Mouse (Mus musculus) mesoderm, embryonic 11.5 days (tissue): ENCODE results near the gene Olfr1250.
"Not testable (repeated sequence)": the region's sequence is repeated elsewhere in the genome, so short reads cannot be mapped to it uniquely, and the experiment has no call there.

Experiments
- DNase-seq: peaks from one replicate; pipeline ENCODE4 v3.0.0-alpha.2; 2012; ENCODE audit warnings: low read depth, low spot score

The Olfr1250 gene

DNA sequence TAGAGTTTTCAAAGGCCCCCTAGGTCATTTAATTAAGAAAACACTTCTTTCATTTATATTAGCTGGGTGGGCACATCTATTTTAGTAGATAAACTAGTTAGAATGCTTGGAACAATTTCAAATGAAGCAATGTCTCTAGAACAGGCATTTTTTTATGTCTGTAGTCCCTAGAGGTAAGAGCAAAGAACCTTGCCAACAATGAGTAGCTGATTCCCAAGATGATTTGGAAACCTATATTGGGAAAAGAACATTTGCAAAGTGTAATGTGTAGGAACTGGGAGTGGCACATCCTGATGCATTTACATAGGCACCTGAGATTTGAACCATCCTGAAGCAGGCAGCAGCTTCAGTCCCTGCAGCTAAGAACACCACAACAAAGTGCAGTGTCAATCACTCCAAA lies at the start of gene Olfr1250:
Gene Olfr1250, minus strand, starts transcription at position 101 of the 400 bp plus-strand sequence.
- DNase-seq = no peak

DNA sequence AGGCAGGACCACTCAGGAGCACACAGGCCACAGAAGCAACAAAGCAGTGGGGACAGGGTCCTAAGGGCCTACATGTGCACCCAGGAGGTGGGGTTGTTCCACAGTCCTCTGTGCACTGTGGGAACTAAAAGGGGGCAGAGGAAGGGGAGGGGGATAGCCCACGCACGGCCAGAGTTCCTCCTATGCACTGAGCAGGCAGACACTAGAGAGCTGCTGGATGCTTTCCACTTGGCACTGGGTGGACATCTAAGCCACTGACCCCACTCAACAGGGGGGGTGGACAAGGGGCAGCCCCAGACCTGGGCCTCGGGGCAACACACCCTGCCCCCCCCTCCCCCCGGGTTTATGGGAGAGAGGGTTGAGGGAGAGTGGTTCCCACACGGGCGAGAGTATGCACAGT lies 30.7 kb upstream of the Olfr1250 start:
- no peak for DNase-seq

DNA sequence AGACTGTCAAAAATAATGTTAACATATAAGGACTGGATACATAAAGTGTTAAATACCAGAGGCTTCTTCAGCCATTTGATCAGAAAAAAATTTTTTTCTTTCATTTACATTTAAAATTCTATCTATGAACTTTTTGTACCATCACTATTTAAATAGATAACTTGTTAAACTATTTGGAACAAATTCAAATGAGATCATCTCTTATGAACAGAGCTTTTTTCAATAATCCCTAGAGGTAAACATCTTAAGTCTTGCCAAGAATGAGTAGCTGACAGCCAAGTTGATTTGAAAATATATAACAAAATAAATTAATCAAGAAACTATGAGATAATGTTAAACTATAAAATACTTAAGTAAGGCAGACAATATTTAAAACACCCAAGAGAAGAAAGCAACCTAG lies 10.6 kb upstream of the Olfr1250 start, which contains the start of gene Olfr1251:
Gene Olfr1251, minus strand, starts transcription at position 101 of the 400 bp plus-strand sequence.
- no peak for DNase-seq

DNA sequence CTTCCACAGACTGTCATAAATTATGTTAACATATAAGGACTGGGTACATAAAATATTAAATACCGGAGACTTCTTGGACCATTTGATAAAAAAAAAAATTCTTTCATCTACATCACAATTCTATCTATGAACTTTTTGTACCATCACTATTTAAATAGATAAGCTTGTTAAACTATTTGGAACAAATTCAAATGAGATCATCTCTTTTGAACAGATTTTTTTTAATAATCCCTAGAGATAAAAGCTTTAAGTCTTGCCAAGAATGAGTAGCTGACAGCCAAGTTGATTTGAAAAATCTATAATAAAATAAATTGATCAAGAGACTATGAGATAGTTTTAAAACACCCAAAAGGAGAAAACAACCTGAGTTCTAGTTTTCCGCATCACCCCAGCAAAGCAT lies 26.4 kb downstream of the Olfr1250 start, which contains the start of gene Olfr1249:
Gene Olfr1249, minus strand, starts transcription at position 101 of the 400 bp plus-strand sequence.
- DNase-seq = no peak

DNA sequence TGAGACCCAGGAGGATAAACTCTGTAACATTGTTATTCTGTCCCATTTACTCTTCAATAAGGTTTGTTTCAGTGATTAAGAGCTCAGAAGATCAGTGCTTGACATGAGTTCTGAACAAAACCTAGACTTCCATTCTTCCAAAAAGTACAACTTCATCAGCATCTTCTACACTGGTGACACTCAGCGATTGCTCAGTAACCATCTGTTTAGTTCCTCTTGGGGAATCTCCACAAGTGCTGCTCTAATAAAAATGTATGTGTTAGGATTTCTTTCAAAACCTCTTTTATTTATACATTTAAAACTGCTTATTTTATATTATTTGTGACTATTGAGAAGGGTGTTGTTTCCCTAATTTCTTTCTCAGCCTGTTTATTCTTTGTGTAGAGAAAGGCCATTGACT lies 43.1 kb downstream of the Olfr1250 start, which contains the start of gene Olfr1248:
Gene Olfr1248, minus strand, starts transcription at position 101 of the 400 bp plus-strand sequence.
- DNase-seq = not testable (repeated sequence)

DNA sequence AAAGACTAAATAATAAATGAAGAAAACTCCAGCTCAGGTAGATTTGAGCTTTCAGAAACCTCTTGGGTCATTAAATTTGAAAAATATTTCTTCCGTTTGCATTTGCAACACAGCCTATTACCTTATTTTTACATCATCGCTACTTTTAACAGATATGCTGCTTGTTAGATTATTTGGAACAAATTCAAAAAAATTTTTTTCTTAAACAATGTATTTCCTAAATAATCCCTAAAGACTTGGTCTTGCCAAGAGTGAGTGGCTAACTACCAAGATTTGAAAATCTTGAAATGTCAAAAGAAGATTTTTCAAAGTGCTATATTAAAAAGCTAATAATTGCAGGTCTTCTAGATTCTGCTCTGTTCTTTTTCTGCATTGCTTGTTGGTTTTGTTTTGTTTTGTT lies 47.2 kb downstream of the Olfr1250 start, which contains the start of gene Olfr1247:
Gene Olfr1247, minus strand, starts transcription at position 101 of the 400 bp plus-strand sequence.
- DNase-seq = no peak
